Mouse (Mus musculus) CD4-positive, CD25-positive, alpha-beta regulatory T cell (primary cell): ENCODE measurements around the gene Bola1. TPM values are rescaled to one million over a fixed set of nuclear protein-coding genes. Genes with fewer than 3 reads are reported as not detected.

Experiments used
- polyA plus RNA-seq: library from polyadenylated mRNA; unstranded; fragments of 100-300 nt; shearing (Covaris generic); gene quantifications from one replicate; pipeline ENCODE4 v1.2.1, GENCODE M21; 2017

Gene Bola1
- 32.6 TPM for polyA plus RNA-seq

DNA sequence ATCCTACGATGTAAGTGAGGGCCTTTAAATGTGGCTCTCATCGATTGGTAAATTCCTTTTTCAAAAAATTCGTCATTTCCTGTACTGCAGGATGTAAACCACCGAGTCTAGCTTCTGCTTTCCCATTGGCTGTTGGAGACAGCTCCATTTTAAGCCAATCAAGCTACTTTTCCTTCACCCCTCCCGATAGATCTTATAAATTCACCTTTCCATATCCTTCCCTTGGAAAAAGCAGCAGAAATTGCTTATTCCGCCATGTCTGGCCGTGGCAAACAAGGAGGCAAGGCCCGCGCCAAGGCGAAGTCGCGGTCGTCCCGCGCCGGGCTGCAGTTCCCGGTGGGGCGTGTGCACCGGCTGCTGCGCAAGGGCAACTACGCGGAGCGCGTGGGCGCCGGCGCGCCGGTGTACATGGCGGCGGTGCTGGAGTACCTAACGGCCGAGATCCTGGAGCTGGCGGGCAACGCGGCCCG lies at the start of gene Bola1, which contains the start of gene Hist2h2ab:
Bola1 (minus strand) TSS at position 49 of the 470 bp plus-strand sequence.
Hist2h2ab (plus strand) TSS at position 205 of the 470 bp plus-strand sequence.

GRCm38 (mm10) chr3:96268051-96268775 lies 48.7 kb upstream of the Bola1 start, which contains the start of gene Hist2h3b:
Gene Hist2h3b (plus strand): TSS chr3:96268654.

GRCm38 (mm10) chr3:96262979-96263550 lies 43.6 kb upstream of the Bola1 start, which contains the start of gene Hist2h4:
Gene Hist2h4 (minus strand): TSS chr3:96263311.

GRCm38 (mm10) chr3:96246427-96246856 lies 26.9 kb upstream of the Bola1 start, which contains the start of gene Hist2h3c1:
Gene Hist2h3c1 (plus strand): TSS chr3:96246685.

DNA sequence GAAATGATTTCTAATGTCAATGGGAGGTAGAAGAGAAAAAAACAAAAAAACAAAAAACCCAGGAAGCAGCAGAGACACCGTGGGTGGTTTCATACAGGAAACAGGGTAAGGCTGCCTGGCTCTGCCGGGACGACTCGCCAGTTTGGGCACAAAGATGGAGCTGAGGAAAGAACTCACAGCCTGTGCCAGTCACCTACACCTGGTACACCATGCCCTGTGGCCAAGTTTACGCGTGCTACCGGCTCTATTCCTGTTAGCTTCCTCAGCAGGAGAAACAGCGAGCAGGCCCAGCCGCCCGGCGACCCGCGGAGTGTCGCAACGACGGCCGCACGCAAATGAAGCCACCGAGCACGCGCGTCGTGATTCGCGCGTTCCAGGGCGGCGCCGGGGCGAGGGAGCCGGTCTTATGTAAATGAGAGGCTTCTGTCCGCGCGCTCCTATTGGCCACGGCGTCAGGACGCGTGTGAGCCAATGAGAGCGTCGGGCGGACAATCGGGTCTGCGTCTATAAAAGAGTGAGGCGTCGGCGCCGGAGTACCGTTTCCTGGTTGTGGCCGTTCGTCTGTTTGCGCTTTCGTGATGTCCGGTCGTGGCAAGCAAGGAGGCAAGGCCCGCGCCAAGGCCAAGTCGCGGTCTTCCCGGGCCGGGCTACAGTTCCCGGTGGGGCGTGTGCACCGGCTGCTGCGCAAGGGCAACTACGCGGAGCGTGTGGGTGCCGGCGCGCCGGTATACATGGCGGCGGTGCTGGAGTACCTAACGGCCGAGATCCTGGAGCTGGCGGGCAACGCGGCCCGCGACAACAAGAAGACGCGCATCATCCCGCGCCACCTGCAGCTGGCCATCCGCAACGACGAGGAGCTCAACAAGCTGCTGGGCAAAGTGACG lies 25.7 kb upstream of the Bola1 start, which contains the start of gene Hist2h2aa1:
Hist2h2aa1 (plus strand) TSS at position 495 of the 884 bp plus-strand sequence.

GRCm38 (mm10) chr3:96239949-96240798 lies 20.7 kb upstream of the Bola1 start, which contains the start of gene Hist2h2aa2:
Gene Hist2h2aa2 (minus strand): TSS chr3:96240276.

GRCm38 (mm10) chr3:96238954-96239793 lies 19.7 kb upstream of the Bola1 start, which contains the start of gene Hist2h3c2:
Gene Hist2h3c2 (minus strand): TSS chr3:96239127.

GRCm38 (mm10) chr3:96220765-96221639 lies 1.5 kb upstream of the Bola1 start, which contains the start of the genes Hist2h2ac and Hist2h2be:
Gene Hist2h2ac (minus strand): TSS chr3:96220880.
Gene Hist2h2be (plus strand): TSS chr3:96221119.

GRCm38 (mm10) chr3:96180727-96181477 lies 38.6 kb downstream of the Bola1 start, which contains the start of gene Sv2a:
Gene Sv2a (plus strand): TSS chr3:96181151.

DNA sequence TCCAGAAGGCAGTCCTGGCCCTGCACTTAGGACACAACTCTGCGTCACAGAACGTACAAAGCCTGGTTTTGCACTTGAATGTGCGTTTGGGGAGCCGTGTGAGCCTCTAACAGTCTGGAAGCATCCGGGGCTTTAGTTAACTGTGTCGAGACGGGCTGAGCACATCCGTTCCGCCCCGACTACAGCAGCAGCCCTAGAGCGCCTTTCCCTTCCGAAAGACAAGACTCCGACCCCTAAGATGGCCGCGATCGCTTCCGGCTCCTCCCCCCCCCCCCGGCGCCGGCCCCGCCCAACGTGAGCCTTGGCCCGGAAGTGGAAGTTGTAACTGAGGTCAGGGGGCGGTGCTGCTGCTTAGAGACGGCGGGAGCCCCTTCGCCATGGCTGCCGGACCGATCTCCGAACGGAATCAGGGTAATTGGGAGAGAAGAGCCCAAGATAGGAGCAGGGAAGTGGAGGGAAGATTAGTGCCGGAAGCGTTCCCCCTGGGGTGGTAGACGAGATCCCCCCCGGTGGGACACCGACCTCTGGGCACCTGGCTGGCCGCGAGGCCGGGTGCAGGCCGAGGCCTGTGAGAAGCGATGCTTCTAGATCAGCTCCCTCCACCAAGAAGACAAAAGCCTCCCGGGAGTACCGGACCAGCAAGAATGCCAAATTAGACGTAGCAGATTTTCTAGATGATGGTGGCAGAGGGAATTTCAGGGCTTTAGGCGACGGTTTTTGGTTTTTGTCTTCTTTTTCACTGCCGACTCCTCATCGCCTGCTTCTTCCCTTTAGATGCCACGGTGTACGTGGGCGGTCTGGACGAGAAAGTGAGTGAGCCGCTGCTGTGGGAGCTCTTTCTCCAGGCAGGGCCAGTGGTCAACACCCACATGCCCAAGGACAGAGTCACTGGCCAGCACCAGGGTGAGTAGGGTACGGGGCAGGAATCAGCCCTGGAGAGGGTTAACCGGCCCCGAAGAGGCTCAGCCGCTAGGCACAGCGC lies 47.0 kb downstream of the Bola1 start, which contains the start of gene Sf3b4:
Sf3b4 (plus strand) TSS at position 136 of the 982 bp plus-strand sequence.

GRCm38 (mm10) chr3:96161869-96162840 lies 57.4 kb downstream of the Bola1 start, which contains the start of gene Mtmr11:
Gene Mtmr11 (plus strand): TSS chr3:96162004.

